Mouse (Mus musculus): ENCODE data around the gene Tex52.
A peak's percentile ranks its signal among the peaks of the same experiment; 100 is the strongest.
"Not testable (repeated sequence)": the region's sequence is repeated elsewhere in the genome, so short reads cannot be mapped to it uniquely, and the experiment has no call there.

Tex52 gene

DNA sequence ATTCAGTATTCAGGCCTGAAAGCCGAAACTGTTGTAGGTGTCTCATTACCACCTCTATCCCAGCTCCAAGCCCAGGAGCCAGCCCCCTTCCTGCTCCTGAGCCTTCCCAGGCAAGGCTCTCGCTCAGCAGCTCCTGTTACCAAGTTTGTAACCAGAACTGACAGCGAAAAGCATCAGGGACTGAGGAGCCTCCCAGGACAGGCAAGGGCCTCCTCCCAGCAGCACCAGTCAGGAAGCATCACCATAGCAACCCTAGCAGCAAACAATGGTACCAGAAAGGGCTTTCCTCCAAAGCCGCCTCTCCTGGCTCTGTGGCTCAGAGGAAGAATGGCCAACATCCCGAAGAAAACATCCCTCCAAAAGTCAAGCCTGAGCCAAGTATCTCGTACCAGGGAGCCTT is at the start of gene Tex52, which contains the start of gene Gm44596:
TSS of gene Tex52 (plus strand) at position 265 of the 400 bp plus-strand sequence.
TSS of gene Gm44596 (plus strand) at position 312 of the 400 bp plus-strand sequence.
- DNase-seq = no peak

DNA sequence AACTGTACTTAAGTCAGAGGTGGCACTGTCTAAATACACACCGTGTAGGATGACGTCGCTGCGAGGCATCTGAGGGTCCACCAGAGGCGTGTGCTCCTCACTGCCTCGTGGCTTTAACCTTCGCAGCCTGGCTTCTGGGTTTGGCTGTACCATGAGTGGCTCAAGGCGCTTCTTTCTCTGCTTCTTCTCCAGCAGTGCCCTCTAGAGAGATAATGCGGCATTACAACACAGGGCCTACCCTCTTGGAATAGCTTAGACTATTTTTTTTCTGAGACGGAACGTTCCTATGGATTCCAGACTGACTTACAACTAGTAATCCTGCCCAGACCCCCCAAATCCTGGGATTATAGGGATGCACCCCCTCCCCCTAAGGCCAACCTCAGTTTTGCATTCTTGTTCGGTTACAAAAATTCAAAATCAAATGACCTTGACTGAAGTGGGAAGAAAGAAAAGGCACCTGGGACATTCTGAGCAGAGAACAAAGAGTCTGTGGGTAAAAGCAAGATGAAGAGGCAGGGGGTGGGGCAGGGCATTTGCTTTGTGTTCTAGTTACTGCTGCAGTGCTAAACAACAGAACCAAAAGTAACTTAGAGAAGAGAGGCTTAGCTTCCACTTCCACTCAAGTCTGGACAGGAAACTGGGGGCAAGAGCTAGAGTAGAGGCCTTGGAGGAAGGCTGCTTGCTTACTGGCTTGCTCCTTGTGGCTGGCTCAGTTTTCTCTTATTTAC is 40.7 kb upstream of the Tex52 start:
- DNase-seq = peak; percentile 70

DNA sequence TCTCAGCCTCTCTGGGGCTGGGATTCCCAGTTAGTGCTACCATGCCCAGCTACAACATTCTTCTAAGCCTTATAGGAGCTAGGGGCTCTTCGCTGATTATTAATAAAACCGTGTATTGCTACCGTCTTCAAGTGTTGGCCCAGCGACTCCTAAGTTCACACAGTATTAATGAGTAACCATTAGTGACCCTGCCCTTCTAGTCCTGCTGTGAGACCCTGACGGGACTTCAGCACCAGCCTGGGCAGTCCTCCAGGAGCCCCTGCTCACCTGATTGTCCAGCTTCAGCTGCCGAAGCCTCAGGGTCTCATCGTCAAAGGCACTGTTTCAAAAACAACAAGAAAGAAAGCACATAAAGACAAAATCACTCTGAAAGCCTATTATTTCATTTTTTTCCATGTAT is 37.8 kb upstream of the Tex52 start:
- no peak for DNase-seq

DNA sequence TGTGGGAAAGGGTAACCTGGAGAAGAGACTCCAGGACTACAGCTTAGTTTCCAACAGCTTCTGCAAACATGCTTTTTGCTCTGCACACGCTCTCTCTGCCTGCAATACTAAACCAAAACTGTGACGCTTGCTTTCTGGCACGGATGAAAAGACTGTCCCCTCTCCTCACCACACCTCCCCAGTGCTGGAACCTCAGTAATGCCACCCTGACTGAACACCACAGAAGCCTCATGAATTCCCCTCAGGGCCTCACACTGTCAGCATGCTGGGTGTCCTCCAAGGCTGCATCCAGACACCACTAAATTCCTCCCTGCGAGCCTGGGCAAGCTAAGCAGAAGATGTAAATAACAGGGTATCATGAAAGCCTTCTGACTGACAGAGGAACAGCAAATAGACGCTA is 36.4 kb upstream of the Tex52 start:
- no peak for DNase-seq

DNA sequence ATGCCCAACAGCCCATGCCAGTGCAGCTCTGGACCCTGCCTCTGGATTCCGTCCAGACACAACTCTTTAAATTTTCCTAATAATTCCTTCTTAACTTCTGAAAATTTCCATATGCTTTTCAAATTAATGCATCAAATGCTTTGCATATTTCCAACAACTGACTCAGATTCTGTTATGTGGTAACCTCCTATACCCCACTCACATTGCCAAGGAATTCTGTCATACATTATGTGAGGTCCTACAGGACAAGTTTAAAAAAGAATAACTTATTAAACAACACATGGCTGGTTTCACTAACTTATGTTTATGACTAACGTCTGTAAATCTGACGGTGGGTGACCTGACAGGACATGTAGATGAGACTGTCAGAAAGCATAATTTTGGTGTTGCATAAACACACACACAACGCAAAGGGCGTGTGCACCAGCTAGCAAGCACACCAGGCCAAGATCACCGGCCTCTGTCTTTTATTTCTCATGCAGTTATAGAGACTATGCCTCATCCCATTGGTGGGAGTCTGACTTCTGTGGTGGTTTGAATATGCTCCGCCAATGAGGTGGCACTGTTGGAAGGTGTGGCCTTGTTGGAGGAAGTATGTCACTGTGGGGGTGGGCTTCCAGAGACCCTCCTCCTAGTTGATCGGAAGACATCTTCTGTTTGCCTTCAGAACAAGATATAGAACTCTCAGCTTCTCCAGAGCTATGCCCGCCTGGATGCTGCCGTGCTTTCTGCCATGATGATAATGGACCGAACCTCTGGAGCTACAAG is 33.1 kb upstream of the Tex52 start:
- no peak for DNase-seq

DNA sequence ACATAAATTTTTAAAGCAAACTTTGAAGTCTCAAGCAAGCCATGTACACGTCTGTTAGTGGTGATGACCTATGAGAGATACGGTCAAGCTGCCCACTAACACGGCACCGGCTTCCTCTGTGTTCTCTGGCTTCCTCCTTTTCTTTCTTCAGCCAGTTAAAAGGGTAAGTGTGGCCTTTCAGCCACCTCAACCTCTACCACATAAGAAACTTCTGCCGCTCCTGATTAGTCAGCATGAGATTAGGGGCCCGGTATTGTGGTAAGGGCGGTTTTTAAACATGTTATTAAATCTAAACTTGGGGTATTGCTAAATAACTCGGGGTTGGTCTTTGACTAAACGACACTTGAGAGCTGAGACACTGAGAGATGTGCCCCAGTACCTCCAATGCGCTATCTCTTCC is 29.6 kb upstream of the Tex52 start:
- DNase-seq = no peak

DNA sequence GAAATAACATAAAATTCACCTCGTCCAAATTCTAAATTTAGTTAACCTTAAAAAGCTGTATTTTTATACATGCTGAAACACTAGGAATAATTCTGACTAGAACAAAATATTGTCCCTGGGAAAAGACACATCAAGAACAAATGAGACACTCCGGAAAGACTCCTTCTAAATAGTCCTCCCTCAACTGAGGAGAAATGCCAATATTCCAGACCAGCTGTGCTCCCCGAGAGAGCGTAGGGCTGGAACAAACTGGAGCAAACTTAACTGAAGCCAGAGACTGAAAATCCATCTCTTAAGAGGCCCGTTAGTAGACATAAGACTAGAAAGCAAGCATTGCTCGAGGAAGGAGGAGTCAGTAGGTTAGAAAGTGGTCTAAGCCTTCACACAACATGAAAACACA is 28.5 kb upstream of the Tex52 start:
- DNase-seq = no peak

DNA sequence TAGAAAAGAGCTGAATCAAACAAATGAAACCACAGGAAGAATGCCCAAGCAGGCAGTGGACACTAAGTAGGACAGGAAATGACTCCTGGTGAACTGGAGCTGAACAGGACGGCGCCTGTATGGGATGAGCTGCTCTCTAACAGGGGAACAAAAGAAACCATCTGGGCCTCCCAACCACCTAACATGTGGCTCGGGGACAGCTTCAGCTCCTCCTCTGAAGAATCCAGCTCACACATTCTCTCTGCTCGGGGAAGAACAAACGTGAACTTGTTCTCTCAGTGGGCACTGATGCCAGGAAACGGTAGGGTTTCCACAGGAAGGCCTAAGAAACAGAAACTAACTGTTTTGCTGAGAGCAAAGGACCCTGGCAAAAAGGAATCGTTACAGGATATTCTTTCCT is 25.5 kb upstream of the Tex52 start:
- no peak for DNase-seq

DNA sequence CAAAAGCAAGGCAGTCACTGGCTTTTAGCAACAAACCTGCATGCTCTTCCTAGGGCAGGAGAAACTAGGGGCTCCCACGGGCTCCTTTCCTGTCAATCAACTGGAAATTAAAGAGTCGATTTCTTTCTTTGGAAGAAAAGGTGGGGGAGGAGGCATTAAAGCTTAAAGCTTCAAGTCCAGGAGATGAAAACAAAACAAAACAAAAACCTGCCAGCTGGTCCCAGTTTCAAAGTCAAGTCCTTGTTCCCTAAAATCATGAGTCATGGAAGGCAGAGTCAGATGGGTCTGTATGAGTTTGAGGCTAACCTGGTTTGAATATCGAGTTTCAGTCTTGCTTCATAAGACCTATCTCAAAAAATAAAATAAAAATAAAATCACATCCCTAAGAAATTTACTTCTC is 21.1 kb upstream of the Tex52 start:
- DNase-seq = no peak

DNA sequence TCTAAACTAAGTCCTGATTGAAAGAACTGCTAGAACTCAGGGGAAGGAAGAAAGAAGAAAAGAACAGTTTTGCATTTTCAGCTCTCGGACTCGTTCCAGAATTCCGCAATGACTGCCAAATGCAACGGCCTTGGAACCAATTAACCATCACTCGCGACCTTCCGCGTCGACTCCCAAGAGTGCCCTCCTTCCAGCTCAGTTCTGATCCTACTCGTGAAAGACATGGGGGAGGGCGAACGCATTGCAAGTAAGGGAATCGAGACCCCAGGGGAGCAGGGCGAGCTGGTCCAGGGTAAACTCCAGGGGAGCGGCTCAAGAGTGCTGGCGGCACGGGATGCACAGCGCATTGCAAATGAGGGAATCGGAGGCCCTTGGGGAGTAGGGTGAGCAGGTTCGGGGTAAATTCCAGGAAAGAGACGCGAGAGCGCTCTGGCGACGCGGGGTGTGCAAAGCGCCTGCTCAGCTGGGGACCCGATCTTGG is 20.0 kb upstream of the Tex52 start:
- DNase-seq = no peak

DNA sequence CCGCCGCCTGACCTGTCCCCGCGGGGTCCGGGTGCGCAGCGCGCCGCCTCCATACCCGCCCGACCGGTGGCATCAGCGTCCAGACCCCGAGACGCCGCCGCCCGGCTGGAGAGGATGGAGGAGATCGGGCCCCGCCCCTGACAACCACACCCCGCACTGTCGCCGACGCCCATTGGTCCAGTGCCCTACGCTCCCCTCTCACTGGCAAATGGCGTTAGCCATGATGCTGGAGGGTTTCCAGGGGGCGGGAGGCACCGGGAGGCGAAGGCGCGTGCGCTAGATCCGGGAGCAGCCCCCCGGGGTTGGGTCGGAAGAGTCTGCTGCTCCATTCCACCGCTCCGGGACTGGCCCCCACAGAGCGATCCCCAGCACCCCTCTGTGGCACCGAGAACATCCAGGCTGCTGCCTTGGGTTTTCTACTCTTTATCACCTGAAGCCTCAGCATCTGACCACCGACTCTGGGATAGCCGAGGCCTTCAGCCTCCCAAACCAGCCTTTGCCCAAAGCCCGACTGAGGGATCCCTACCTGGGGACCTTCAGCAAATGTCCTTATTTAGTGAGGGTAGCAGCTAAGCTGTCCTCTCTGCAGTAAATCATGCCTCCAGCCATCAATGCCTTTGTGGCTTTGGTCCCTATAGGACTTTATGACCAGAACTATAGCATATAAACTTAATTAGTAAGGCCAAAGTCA is 19.4 kb upstream of the Tex52 start, which contains the start of gene Tulp3:
TSS of gene Tulp3 (minus strand) at position 126 of the 691 bp plus-strand sequence.
- peak; percentile 88 for DNase-seq

DNA sequence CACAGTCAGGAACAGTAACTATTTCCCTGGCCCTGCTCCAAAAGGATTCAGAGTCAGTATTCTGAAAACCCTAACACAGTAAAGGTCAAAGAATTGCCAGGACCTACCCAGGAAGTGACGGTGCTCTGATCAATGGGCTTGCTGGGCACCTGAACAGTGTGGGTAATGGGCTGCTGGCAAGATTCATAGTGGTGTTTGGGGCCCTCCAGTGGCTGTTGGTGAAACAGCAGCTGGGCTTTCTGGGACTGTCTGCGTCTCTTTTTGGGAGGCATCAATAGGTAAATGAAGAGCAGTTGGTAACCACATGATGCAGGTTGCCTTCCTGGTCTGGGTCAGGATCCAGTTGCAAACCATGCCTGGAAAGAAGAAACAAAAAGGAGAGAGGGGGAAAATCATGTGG is 16.3 kb upstream of the Tex52 start:
- DNase-seq = peak; percentile 76

DNA sequence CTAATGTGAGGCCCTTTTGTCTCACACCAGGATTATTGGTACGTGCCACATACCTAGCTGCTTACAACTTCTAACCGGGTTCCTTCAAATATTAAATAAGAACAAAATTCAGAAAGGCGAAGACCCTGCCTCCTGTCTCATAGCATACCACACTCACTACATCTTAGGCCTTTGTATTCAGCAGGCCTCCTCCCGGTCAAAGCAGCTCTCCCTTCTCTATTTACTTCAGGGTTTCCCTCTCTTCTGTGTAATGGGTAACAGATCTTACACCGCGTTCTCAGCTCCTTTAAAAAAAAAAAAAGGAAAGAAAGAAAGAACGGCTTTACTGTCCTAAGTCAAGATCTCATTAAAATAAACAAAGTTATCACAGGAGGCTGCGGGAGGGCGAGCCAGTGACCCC is 13.4 kb upstream of the Tex52 start:
- no peak for DNase-seq

DNA sequence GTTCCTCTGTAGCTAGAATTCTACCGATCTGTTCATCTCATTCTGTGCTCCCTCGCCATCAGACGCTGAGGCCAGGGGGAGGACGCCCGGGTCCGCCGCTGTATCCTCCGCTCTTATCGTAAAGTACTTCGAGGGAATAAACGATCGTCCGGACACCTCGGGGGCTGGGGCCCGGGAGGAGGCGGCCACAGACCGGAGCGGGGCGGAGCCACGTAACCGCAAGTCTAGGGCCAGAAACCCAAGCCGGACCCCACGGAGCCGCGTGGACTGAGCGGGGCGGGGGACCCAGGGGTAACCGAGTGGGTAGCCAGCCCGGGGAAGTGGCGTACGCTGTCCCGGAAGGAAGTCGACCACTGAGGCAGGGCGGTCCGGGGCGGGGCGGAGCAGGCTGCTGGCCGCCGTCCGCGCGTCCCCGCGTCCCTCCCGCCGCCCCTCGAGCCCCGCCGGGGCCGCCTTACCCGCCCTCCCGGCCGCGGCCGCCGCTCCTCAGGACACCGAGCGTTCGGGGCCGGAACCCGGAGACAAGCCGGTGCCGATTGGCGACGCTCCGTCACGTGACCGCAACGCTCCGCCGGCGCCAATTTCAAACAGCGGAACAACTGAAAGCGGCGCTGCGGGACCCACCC is 12.8 kb upstream of the Tex52 start, which contains the start of the genes Rhno1 and Foxm1:
TSS of gene Rhno1 (minus strand) at position 531 of the 626 bp plus-strand sequence.
TSS of gene Foxm1 (plus strand) at position 587 of the 626 bp plus-strand sequence.
- peak; percentile 86 for DNase-seq

DNA sequence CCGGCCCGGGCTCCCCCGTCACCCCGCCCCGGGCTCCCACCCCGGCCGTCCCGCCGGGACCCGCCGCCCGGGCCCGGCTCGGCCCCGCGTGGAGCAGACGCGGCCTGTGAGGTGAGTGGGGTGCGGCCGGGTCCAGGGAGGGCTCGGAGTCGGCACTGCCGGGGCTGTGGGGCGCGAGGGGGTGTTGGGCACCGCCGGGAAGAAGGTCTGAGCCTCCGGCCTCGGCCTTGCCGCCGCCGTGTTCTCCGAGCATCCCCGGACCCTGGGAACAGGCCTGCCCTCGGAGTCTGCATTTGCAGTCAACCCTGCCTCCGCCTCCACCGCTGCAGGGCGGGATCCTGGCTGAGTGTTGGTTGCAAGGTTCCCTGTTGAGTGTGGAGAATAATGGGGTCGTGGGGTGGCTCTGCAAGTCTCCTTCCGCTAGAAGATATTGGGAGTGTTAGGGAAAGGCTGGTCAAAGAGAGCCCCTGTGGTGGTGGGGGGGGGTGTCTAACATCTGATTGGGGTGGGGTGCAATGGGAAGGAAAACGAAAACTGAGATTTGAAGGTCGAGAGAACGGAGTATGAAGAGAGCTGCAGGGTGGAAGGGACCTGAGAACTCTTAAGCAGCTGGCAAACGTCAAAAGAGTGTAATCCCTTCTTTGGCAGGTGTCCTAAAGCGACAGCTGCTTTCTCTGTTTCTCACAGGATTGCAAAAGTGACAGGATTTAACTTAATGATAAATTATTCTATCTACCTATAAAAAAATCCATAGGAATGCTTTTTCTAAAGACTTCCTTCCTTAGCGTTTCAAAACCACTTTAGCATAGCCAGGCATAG is 12.0 kb upstream of the Tex52 start:
- DNase-seq = no peak

DNA sequence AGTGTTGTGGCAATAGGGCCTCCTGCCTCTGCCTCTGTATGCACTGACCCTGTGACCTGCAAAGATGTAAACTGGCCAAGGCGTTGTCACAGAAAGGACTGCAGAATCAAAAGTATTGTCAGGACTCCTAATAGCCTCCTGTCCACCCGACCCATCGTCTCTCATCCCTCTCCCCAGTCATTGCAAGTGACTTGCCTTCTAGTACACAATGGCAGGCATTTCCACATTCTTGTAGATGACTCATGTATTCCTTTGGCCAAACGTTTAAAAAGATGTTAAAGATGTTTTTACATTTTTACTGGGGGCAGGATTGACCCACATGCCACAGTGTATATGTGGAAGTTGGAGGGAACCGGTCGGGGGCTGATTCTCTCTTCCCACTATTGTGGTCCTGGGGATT is 10.5 kb upstream of the Tex52 start:
- no peak for DNase-seq

DNA sequence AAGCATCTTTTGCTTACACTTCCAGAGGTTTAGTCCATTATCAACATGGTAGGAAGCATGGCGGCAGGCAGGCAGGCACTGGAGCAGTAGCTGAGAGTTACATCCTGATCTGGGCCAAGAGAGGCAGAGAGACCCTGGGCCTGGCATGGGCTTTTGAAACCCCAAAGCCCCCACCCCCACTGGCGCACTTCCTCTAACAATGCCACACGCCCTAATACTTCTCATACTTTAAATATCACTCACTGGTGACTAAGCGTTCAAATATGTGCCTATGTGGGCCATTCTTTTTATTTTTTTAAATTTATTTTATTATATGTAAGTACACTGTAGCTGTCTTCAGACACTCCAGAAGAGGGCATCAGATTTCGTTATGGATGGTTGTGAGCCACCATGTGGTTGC is 8.8 kb upstream of the Tex52 start:
- DNase-seq = no peak

DNA sequence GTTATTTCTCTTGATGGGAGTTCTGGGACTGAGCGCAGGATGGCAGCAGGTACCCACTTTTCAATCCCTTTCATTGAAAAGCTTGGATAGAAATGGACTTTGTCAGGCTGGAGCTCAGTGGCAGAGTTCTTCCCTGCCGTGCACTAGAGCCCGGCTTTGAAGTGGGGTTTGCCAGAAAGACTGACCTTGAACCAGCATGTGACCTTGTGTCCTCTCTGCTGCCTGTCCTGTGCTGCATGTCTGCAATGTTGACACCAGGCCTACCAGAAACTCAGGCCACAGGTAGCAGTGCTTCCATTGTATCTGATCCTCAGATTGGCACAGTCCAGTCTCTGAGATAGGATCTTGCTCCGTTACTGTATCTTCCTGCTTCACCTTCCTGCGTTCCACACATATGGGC is 5.2 kb upstream of the Tex52 start:
- no peak for DNase-seq

DNA sequence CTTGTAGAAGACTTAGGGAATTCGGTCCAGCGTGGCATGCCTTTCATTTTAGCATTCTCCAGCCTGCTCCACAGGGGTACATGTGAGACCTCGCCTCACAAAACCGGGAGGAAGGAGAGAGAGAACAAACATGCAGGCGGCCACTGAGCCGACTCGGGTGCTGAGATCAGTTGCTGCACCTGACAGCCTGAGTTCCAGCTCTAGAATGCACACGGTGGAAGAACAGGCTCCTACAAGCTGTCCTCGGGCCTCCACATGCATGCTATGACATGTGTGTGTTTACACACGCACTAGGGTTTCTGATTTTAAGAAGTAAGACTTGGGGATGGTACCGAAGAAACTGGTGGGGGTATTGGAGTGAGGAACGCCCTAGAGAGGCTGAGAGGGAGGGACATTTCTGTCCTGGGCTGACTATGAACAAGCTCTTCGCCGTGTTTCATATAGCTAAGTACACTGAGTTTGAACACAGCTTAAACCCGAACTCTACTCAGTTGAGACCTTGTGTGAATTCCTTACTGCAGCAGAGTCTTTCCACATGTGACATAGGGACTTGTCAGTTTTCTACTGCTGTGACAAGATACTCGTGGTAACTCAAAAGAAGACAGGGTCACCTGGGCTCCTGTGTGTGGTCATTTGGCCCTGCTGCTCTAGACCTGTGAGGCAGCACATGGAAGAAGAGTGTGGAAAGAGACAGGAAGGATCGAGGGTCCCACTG is 1.3 kb downstream of the Tex52 start:
- no peak for DNase-seq

DNA sequence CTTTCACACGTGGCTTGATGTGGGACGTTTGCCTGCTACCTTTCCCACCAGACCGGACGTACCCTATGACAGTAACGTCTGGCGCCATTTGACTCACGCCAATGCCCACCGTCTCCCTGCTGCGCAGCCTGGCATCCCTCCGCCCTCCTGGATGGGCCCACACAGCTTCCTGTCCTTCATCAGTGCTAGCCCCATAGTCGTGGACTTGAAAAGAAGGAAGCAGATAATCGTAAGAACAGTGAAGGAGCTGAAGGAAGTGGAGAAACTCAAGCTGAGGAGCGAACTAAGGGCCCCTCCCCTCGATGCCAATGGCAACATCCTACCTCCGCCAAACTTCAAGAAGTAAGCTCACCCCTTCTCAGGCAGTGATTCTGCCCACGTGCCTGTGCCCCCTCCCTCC is 4.4 kb downstream of the Tex52 start:
- DNase-seq = no peak

DNA sequence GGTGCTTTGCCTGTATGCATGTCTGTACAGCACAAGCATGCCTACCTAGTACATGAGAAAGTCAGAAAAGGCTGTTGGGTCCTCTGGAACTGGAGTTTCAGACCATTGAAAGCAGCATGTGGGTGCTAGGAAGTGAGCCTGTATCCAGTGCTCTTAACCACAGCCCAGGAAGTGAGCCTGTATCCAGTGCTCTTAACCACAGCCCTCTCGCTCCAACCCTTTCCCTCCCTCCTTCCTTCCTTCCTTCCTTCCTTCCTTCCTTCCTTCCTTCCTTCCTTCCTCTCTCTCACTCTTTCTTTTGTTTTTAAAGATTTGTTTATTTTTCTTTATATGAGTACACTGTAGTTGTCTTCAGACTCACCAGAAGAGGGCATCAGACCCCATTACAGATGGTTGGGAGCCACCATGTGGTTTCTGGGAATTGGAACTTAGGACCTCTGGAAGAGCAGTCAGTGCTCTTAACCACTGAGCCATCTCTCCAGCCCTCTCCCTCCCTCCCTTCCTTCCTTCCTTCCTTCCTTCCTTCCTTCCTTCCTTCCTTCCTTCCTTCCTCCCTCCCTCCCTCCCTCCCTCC is 5.4 kb downstream of the Tex52 start:
- DNase-seq = not testable (repeated sequence)
